Mouse (Mus musculus) testis, postnatal 14 days (tissue): ENCODE data around the gene Snx21.

ENCODE experiments used
- DNase-seq: peaks from one replicate; pipeline ENCODE4 v3.0.0; 2021; ENCODE audit warnings: low spot score

Snx21 gene

GRCm38 (mm10) chr2:164785481-164786387, at the start of gene Snx21:
Gene Snx21, plus strand, starts transcription at chr2:164785823.
- peak; percentile 89 for DNase-seq

GRCm38 (mm10) chr2:164737377-164738090, 48.1 kb upstream of the Snx21 start:
- DNase-seq: no peak

DNA sequence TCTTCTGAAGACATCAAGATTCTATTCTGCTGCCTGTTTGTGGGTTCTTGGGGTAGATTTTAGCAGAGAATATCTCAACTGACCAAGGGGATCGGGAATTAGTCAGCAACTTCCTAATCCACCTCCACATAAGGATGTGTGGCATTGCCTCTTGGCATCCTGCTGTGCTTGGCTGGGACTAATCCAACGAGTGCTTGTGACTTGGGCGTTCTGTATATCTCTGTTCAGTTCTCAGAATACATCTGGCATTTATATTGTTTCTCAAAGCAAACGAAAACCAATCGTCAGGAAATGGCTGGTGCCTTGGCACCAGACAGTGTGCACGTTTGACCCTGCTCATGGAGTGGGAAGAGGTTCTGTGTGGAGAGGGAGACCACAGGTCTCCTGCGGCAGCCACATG, 45.7 kb upstream of the Snx21 start:
- DNase-seq: no peak

DNA sequence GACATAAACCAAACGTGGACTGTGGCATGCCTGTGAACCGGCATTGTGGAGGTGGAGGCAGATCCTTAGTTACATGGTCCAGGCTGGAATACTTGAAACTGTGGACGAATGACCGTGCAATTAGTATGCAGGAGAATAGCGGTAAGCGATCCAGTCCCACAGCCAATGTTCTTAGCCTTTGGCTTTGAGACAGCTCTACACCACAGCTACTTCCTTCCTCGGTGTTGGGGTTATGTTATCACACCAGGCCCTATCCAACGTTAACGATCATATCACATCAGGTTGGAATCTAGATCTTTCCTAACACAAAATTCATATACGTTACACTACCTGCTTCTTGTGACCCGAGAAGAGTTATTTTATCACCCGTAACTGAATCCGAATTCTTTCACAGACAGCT, 40.6 kb upstream of the Snx21 start:
- DNase-seq: no peak

DNA sequence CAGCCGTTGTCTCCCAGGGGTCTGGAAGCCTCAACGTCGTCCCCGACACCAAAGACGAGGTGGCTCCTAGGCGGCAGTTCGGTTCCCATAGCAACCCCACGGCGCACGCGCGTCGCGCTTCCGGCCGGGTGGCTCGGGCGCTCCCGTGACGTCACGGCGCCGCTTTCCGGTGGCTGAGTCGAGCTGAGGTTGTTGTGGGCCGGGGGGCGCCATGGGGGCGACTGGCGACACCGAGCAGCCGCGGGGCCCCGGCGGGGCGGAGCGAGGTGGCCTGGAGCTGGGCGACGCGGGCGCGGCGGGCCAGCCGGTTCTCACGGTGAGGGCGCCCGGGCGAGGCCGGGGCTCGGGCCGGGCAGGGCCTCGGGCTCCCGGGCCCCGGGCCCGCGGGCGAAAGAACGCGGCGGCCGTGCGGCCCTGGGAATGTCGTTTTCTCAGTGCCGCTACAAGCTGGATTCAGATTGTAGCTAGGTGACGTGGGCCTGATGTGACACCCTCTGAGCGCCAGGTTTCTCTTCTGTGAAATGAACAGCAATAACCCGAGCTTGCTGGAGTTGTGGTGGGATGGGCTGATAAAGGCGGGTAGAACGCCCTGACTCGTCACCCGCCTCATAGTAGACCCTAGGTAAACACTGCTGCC, 39.7 kb upstream of the Snx21 start, which contains the start of the genes Wfdc3 and Dnttip1:
Gene Wfdc3 (minus strand): TSS at position 89 of the 637 bp plus-strand sequence.
Gene Dnttip1 (plus strand): TSS at position 141 of the 637 bp plus-strand sequence.
- DNase-seq: peak; percentile 92

GRCm38 (mm10) chr2:164746693-164747092, 38.9 kb upstream of the Snx21 start:
- DNase-seq: no peak

- no peak for DNase-seq
Measured at GRCm38 (mm10) chr2:164748191-164748590, 37.4 kb upstream of the Snx21 start.

DNA sequence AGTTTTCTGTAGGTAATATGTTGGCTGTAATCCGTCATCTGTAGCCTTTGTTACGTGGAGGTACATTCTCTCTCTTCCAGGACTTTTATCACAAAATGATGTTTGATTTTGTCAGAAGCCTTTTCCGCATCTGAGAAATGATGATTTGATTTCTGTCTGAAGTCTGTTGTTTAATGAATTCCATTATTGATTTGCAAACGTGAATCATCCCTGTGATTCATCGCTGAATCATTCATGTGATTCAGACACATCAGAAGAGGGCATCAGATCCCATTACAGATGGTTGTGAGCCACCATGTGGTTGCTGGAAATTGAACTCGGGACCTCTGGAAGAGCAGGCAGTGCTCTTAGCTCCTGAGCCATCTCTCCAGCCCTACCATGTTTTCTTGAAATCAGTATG, 36.6 kb upstream of the Snx21 start:
- DNase-seq: no peak

GRCm38 (mm10) chr2:164752454-164752853, 33.2 kb upstream of the Snx21 start:
- DNase-seq: no peak

DNA sequence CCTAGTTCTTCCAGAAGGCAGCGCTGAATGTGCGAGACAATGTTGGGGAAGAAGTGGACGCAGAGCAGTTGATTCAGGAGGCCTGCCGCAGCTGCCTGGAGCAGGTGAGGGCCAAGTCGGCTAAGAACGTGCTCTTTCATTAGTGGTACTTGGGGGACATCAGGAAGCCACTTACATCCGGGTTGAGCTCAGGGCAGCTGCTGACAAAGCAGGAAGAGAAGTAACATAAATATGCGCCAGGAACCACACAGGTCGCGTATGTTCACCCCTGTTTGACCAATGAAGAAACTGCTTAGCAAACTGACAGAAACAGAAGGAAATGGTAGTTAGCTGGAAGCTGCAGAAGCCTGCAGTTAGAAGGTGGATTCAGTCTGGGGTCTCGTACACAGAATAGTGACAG, 31.5 kb upstream of the Snx21 start:
- DNase-seq: no peak

DNA sequence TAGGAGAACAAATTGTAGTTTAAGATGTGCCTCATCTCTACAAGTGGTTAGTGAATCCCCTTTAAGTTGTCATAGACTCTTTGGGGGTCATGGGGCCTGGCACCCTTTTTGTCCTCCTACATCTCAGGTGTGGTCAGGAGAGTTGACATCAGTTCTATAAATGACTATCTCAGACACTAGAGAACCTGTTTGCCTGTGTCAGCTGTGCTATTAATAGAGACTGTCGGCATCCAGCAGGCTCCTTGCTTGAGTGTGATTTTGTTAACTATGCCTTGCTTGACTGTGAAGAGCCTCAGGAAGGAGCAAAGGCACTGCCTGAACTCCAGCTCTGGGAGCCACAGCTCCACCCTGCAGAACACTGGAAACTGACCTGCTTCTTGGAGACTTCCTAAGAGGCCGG, 30.8 kb upstream of the Snx21 start:
- DNase-seq: no peak

DNA sequence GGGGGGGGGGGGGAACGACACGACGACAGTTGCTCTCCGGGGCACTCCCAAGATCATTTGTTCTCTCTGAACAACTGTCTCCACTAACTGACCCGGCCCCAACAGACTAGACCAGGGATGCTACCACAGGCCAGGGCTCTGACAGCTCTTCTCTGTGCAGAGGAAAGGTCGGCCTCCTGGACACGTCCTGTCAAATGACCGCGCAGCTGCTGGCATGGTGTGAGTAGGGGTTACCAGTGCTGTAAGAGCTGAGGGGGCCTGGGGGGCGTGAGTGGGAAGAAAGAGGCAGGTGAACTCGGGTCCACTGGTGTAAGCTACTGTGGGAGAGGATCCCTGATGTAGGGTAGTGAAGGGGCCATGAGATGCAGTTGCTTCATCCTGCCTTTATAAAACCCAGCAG, 27.8 kb upstream of the Snx21 start:
- no peak for DNase-seq

GRCm38 (mm10) chr2:164758692-164759091, 26.9 kb upstream of the Snx21 start:
- no peak for DNase-seq

DNA sequence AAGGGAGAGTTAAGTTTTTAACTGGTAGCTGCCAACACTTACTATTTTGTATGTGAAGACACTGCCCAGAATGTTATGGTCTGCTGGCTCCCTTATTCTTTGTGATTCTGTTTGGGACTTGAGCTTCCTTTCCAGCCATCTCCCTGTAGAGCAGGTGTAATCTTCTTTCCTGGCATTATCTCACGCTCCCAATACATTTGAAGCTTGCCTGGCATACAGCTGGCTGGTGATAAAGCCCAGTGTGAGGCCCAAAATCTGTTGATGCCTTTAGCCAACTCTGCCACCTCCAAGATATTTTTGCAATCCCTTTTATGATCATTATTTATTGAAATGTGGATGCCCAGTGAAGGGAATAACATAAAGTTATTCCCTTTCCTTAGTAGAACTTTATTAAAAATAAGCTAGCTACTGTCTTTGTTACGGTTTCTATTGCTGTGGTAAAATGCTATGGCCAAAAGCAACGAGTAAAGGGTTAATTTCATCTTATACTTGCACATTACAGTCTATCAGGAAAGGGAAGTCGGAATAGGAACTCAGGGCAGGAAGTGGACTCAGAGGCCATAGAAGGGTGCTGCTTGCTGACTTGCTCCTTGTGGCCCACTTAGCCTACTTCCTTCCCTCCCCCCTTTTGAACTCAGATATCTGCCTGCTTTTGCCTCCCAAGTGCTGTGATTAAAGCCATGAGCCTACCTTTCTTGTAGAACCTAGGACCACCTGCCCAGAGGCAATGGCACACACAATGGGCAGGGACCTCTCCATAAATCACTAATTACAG, 25.4 kb upstream of the Snx21 start:
- no peak for DNase-seq

DNA sequence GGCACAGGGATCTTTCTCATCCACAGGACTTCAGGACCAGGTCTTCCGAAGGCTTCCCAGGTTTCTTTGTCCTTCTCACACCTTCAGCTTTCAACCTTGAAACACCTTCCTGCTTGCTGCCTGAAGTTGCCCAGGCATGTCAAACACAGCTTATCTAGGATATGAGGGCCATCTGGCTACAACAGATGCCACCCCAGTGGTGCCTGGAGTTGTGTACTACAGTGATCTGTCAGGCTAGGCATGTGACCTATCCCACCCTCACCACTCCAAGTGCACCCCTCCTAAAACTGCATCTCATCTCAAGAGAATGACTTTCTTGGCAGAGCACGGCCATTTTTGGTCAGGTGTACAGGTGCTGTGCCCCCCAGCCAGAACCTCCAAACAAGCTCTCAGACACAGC, 24.1 kb upstream of the Snx21 start:
- DNase-seq: peak; percentile 72

DNA sequence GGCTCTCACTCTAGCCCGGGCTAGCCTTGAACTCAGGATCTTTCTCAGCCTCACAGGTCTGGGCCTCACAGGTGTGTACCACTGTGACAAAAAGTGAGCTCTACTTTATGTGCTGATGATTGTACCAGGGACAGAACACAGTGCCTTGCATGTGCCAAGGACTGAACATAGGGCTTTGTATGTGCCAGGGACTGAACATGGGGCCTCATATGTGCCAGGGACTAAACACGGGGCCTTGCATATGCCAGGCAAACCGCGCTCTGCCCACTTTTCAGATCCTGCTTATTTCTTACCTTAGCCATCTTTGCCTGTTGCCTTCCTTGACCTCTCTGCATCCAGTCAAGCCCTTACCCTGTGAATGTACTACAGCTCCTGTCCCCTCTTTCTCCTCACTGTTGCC, 23.7 kb upstream of the Snx21 start:
- DNase-seq: no peak

DNA sequence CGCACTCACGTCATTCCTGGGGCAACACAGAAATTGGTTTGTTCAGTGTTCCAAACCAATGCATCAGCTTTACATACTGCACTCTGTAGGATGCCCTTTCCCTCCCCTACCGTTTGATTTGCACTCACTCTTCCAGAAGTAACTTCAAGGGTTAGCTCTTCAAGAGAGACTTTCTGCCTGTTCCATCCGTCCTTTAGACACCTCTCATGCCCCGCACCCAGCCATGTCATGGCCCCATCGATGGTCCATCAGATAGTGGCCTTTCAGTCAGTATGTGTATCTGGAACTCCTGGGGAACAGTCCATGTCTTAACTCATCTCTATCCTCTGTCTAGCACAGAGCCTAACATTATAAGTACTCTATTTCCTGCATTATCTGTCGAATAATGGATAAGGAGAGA, 23.0 kb upstream of the Snx21 start:
- no peak for DNase-seq

GRCm38 (mm10) chr2:164765841-164766240, 19.8 kb upstream of the Snx21 start:
- no peak for DNase-seq

DNA sequence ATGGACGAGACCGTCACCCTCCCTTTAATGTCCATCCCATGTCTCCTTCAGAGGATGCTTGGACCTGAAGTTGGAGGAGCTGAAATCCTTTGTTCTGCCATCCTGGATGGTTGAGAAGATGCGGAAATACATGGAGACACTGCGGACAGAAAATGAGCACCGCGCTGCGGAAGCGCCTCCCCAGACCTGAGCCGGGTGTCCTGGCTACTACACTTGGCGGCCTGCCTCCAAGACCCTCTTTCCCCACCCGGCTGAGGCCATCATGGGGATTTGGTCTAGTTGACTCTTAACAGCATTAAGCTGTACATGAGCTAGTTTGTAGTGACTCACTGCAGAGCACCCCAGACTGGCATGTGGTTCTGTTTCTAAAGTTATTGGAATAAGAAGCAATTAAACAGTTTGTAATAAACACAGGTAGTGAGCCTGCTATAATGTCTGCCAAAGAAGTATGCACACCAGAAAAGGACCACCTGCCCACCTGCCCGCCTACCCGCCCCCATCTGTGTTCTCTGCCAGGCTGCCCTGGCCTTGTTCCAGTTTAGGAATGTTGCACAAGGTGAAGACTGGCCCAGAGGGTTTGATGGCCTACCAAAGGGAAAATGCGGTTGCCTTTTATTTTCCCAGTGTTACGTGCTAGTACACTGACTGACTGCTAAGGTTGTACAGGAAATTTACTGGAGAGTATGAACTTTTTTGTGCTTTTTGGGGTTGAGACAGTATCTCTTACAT, 17.6 kb upstream of the Snx21 start:
- DNase-seq: no peak

DNA sequence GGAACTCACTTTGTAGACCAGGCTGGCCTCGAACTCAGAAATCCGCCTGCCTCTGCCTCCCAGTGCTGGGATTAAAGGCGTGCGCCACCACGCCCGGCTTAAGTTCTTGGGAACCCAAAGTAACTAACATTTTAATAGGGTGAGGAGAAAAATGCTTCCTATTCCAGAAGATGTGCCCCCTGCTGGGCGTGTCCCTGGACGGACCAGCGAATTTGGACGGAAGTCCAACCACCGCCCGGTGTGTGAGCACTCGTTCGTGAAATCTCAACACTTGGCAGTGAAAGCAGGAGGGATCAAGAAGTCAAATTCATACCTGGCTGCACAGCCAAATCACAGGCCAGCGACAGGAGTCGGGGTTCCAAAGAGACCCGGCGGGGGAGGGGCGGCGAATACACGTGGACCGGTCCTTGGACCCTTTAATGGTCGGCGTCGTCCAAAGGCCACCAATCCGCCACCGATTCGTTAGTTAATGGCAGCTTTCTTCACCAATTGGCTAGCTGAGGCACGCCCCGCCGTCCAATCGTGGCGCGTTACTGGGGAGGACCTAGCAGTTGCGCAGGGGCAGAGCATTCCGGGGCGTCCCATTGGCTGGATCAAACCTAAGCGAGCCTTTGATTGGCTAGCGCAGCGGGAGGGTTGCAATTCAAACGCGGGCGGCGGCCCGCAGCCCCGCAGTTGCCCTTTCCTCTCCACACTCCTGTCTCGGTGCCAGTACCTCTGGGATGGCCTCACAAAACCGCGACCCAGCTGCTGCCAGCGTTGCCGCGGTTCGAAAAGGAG, 16.2 kb upstream of the Snx21 start, which contains the start of gene Ube2c:
Gene Ube2c (plus strand): TSS at position 641 of the 780 bp plus-strand sequence.
- DNase-seq: peak; percentile 99
